Mouse (Mus musculus): ENCODE measurements around the gene Tgfbr1.

DNA sequence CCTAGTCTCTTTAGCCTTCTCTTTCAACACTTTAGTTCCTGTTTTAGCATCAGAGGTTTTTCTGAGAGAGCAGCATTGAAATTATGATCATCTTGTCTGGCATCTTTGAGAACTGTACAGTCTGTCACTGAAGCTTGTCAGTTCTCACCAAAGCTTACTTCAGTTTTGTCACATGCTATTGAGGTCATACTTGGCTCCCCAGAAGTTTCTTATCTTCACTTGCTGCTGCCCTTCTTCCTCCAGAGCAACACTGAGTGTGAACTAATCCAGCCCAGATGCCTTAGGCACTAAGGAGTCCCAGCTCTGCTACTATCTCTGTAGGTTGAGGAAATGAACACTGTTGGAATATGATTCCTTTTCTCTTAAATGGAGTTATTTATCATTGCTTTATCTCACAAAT is 49.2 kb downstream of the Tgfbr1 start:
- no peak for TF ChIP-seq ZC3H11A (IDR thresholded peaks at IDR 0.05; ENCODE audit: low read depth, low read length)
- TF ChIP-seq CTCF (IDR thresholded peaks at IDR 0.05 in 2 of 3, conservative IDR thresholded peaks at IDR 0.05 in 1 of 3; ENCODE audit: control insufficient read depth in 1 of 3, insufficient read depth in 1 of 3, low read depth in 2 of 3, low read length in 3 of 3, poor library complexity in 1 of 3, severe bottlenecking in 1 of 3) = no peak
- TF ChIP-seq KAT2A (conservative IDR thresholded peaks at IDR 0.05; ENCODE audit: low read depth, low read length) = 0 out of 2 replicates have a peak, but pooled peaks have one; percentile 26
- peak; percentile 72 for TF ChIP-seq TBP (IDR thresholded peaks at IDR 0.05; ENCODE audit: low read depth, low read length)
- no peak for TF ChIP-seq POLR2A (IDR thresholded peaks at IDR 0.05; ENCODE audit: control insufficient read depth in 1 of 2, insufficient read depth in 1 of 2, low read depth in 1 of 2, low read length in 2 of 2, poor library complexity in 1 of 2)
- peak; percentile 81 to 83 for TF ChIP-seq EP300 (IDR thresholded peaks at IDR 0.05; ENCODE audit: low read depth in 1 of 2, low read length in 2 of 2)
- TF ChIP-seq ZMIZ1 (IDR thresholded peaks at IDR 0.05; ENCODE audit: low read depth, low read length) = no peak
- TF ChIP-seq GATA1 (IDR thresholded peaks at IDR 0.05; ENCODE audit: low read depth, low read length) = peak; percentile 74
- no peak for TF ChIP-seq ZNF384 (IDR thresholded peaks at IDR 0.05; ENCODE audit: low read depth, low read length)
- TF ChIP-seq USF1 (IDR thresholded peaks at IDR 0.05; ENCODE audit: low read depth, low read length) = peak; percentile 71

All from MEL (cell line).